In genomic region chr7:139584221-139585175, GRCm38 (mm10) we compare ENCODE assay signal across 8 mouse cellular contexts. TPM values are rescaled to one million over a fixed set of nuclear protein-coding genes. Genes with fewer than 3 reads are reported as not detected.
DNase-seq lines count a peak whose midpoint lies in the region; ATAC-seq and TF ChIP-seq lines count a peak whose summit lies in the region.

No protein-coding gene starts in this region.

- TF ChIP-seq CTCF in thymus, adult 2 months (IDR thresholded peaks at IDR 0.05; ENCODE audit: borderline replicate concordance, control insufficient read depth, extremely low read depth, insufficient read depth, low read length, poor library complexity) = no peak

- no peak overlapping the region for H3K27ac ChIP-seq in forebrain, embryonic 11.5 days (ENCODE audit: low read depth, low read length)
- no peak overlapping the region for H3K27ac ChIP-seq in forebrain, embryonic 14.5 days (ENCODE audit: low read depth, low read length)
- H3K27ac ChIP-seq in heart, embryonic 16.5 days (ENCODE audit: low read length) = no peak overlapping the region
- no peak overlapping the region for H3K27ac ChIP-seq in liver, embryonic 16.5 days (ENCODE audit: low read length)
- H3K27ac ChIP-seq in thymus, adult 2 months (ENCODE audit: control insufficient read depth, insufficient read depth, low read length) = no peak overlapping the region

- TF ChIP-seq POLR2A in thymus, adult 2 months (IDR thresholded peaks at IDR 0.05; ENCODE audit: control insufficient read depth, extremely low read depth, insufficient read depth, low read length, poor library complexity) = no peak

- no peak overlapping the region for H3K4me3 ChIP-seq in forebrain, embryonic 11.5 days (ENCODE audit: low read depth, low read length)
- H3K4me3 ChIP-seq in forebrain, embryonic 14.5 days (ENCODE audit: low read depth, low read length) = no peak overlapping the region
- peak overlapping the region; percentile 33 for H3K4me3 ChIP-seq in heart, embryonic 16.5 days (ENCODE audit: low read length)
- H3K4me3 ChIP-seq in liver, embryonic 16.5 days (ENCODE audit: low read depth, low read length) = 0 out of 2 replicates have a peak overlapping the region, but pooled peaks have one; percentile 2
- no peak overlapping the region for H3K4me3 ChIP-seq in thymus, adult 2 months (ENCODE audit: control insufficient read depth, insufficient read depth, low read length)

- H3K4me1 ChIP-seq in forebrain, embryonic 11.5 days (replicated peaks; ENCODE audit: control insufficient read depth, insufficient read depth, low read length) = peaks cover 19% of the 10 kb centered on the region
- peaks cover 7% of the 10 kb centered on the region; the same call in 1 of the 2 replicates for H3K4me1 ChIP-seq in forebrain, embryonic 14.5 days (ENCODE audit: control insufficient read depth, insufficient read depth, low read length)
- peaks cover 22% of the 10 kb centered on the region; the same call in 1 of the 2 replicates for H3K4me1 ChIP-seq in heart, embryonic 16.5 days (ENCODE audit: control insufficient read depth, insufficient read depth, low read length)
- H3K4me1 ChIP-seq in liver, embryonic 16.5 days (ENCODE audit: control insufficient read depth, low read depth, low read length) = no peaks in the 10 kb centered on the region
- no peaks in the 10 kb centered on the region for H3K4me1 ChIP-seq in thymus, adult 2 months (replicated peaks; ENCODE audit: control insufficient read depth, insufficient read depth, low read length)

- no peaks in the 10 kb centered on the region for H3K9me3 ChIP-seq in forebrain, embryonic 11.5 days (ENCODE audit: control insufficient read depth, low read length)
- H3K9me3 ChIP-seq in forebrain, embryonic 14.5 days (replicated peaks; ENCODE audit: control insufficient read depth, low read length) = no peaks in the 10 kb centered on the region
- H3K9me3 ChIP-seq in heart, embryonic 16.5 days (replicated peaks; ENCODE audit: control insufficient read depth, low read length) = no peaks in the 10 kb centered on the region
- H3K9me3 ChIP-seq in liver, embryonic 16.5 days (replicated peaks; ENCODE audit: control insufficient read depth, low read length) = no peaks in the 10 kb centered on the region

- no peak overlapping the region for H3K9ac ChIP-seq in forebrain, embryonic 11.5 days (ENCODE audit: low read length)
- no peak overlapping the region for H3K9ac ChIP-seq in forebrain, embryonic 14.5 days (ENCODE audit: low read length)
- H3K9ac ChIP-seq in heart, embryonic 16.5 days (ENCODE audit: low read length) = no peak overlapping the region
- no peak overlapping the region for H3K9ac ChIP-seq in liver, embryonic 16.5 days (ENCODE audit: low read depth, low read length)

- DNase-seq in forebrain, embryonic 11.5 days (ENCODE audit: low spot score) = peak; percentile 61
- no peak for DNase-seq in forebrain, embryonic 14.5 days (ENCODE audit: low spot score)
- DNase-seq in Muller cell, postnatal 12 days (ENCODE audit: inconsistent ontology term) = peak; percentile 35
- no peak for DNase-seq in spleen, postnatal 36 days (ENCODE audit: low spot score in 2 of 2)
- no peak for DNase-seq in thymus, adult 2 months
- no peak for DNase-seq in urinary bladder, adult 2 months (ENCODE audit: low spot score)

- H3K27me3 ChIP-seq in forebrain, embryonic 11.5 days (ENCODE audit: control insufficient read depth, insufficient read depth, low read length) = peaks cover 92% of the 10 kb centered on the region
- peaks cover 89% of the 10 kb centered on the region for H3K27me3 ChIP-seq in forebrain, embryonic 14.5 days (replicated peaks; ENCODE audit: control insufficient read depth, insufficient read depth, low read length)
- H3K27me3 ChIP-seq in heart, embryonic 16.5 days (ENCODE audit: control insufficient read depth, insufficient read depth, low read length) = peaks cover 93% of the 10 kb centered on the region
- H3K27me3 ChIP-seq in liver, embryonic 16.5 days (ENCODE audit: control insufficient read depth, insufficient read depth, low read depth, low read length) = peaks cover 81% of the 10 kb centered on the region
- peaks cover 19% of the 10 kb centered on the region; the same call in 1 of the 2 replicates for H3K27me3 ChIP-seq in thymus, adult 2 months (ENCODE audit: control insufficient read depth, insufficient read depth, low read length)

- under 1% methylated on average over 53 of the region's 53 CpGs for WGBS in forebrain, embryonic 11.5 days
- WGBS in forebrain, embryonic 14.5 days = 1% methylated on average over 53 of the region's 53 CpGs
- 2% methylated on average over 53 of the region's 53 CpGs for WGBS in heart, embryonic 16.5 days
- 1% methylated on average over 53 of the region's 53 CpGs for WGBS in liver, embryonic 16.5 days (ENCODE audit: insufficient replicate concordance)
- 5% methylated on average over 53 of the region's 53 CpGs for WGBS in thymus, adult 2 months

- no peaks in the 10 kb centered on the region for H3K36me3 ChIP-seq in forebrain, embryonic 11.5 days (ENCODE audit: control insufficient read depth, insufficient read depth, low read length)
- no peaks in the 10 kb centered on the region for H3K36me3 ChIP-seq in forebrain, embryonic 14.5 days (ENCODE audit: control insufficient read depth, insufficient read depth, low read length)
- no peaks in the 10 kb centered on the region; the same call in 1 of the 2 replicates for H3K36me3 ChIP-seq in heart, embryonic 16.5 days (ENCODE audit: control insufficient read depth, insufficient read depth)
- no peaks in the 10 kb centered on the region for H3K36me3 ChIP-seq in liver, embryonic 16.5 days (ENCODE audit: control insufficient read depth, insufficient read depth)
- H3K36me3 ChIP-seq in thymus, adult 2 months (ENCODE audit: control insufficient read depth, insufficient read depth, low read length) = no peaks in the 10 kb centered on the region

- ATAC-seq in forebrain, embryonic 11.5 days (replicated peaks; ENCODE audit: low FRiP score) = no peak
- ATAC-seq in forebrain, embryonic 14.5 days = no peak
- ATAC-seq in heart, embryonic 16.5 days (replicated peaks; ENCODE audit: extremely low read depth, insufficient read depth, low FRiP score) = no peak
- no peak for ATAC-seq in liver, embryonic 16.5 days (ENCODE audit: low read depth)

- no peak overlapping the region for H3K4me2 ChIP-seq in forebrain, embryonic 11.5 days (ENCODE audit: low read depth, low read length, severe bottlenecking)
- no peak overlapping the region for H3K4me2 ChIP-seq in forebrain, embryonic 14.5 days (ENCODE audit: low read length)
- peak overlapping the region; percentile 43 for H3K4me2 ChIP-seq in heart, embryonic 16.5 days (ENCODE audit: low read depth, low read length)
- H3K4me2 ChIP-seq in liver, embryonic 16.5 days (ENCODE audit: low read depth, low read length) = no peak overlapping the region

RNA-seq across cellular contexts. Expression of gene Nkx6-2, which starts 1.9 kb away (rescaled TPM):
- polyA plus RNA-seq in forebrain, embryonic 11.5 days (2014; fragmentation: Nextera tagmentation; extraction: Ambion mirVana) = 6.4 and 7.2 TPM in 2 replicates
- polyA plus RNA-seq in forebrain, embryonic 14.5 days (2014; fragmentation: Nextera tagmentation; extraction: Ambion mirVana) = 1.2 and 1.7 TPM in 2 replicates
- polyA plus RNA-seq in heart, embryonic 16.5 days (2015; fragmentation: Nextera tagmentation; extraction: Ambion mirVana) = 0.36 and 0.55 TPM in 2 replicates
- not detected in 2 replicates for polyA plus RNA-seq in liver, embryonic 16.5 days (2015; fragmentation: Nextera tagmentation; extraction: Ambion mirVana)
- 12.6 and 14.2 TPM in 2 replicates for polyA plus RNA-seq in thymus, adult 2 months (2012; rRNA removed)
- 0.10 and 0.19 TPM in 2 replicates for polyA plus RNA-seq in urinary bladder, adult 2 months (2012; rRNA removed)

Comparison
In these comparisons a context has a peak if more than half of its experiments do, and no peak if none do; other contexts are left out.
1. DNase-seq: peak in forebrain, embryonic 11.5 days (single experiment) and Muller cell, postnatal 12 days (single experiment); none in forebrain, embryonic 14.5 days (single experiment), spleen, postnatal 36 days (0 of 2), thymus, adult 2 months (single experiment) and urinary bladder, adult 2 months (single experiment).
2. H3K4me3 ChIP-seq: peak in heart, embryonic 16.5 days (single experiment) and liver, embryonic 16.5 days (single experiment); none in forebrain, embryonic 11.5 days (single experiment), forebrain, embryonic 14.5 days (single experiment) and thymus, adult 2 months (single experiment).